Mouse (Mus musculus): ENCODE measurements around the gene Wsb2. TPM values are rescaled to one million over a fixed set of nuclear protein-coding genes. Genes with fewer than 3 reads are reported as not detected.
"Not testable (repeated sequence)": the region's sequence is repeated elsewhere in the genome, so short reads cannot be mapped to it uniquely, and the experiment has no call there.

Gene Wsb2
- polyA plus RNA-seq, 1 experiment from 2014 or later: 32.3 TPM

DNA sequence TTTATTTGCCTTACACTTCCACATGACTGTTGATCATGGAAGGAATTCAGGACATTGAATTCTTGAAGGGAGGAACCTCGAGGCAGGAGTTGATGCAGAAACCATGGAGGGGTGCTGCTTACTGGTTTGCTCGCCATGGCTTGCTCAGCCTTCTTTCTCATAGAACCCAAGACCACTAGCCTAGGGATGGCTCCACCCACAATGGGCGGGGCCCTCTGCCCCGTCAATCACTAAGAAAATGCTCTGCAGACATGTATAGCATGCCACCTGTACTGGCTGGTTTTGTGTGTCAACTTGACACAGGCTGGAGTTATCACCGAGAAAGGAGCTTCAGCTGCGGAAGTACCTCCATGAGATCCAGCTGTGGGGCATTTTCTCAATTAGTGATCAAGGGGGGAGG lies 17.0 kb upstream of the Wsb2 start:
- Histone ChIP-seq H3K4me2 (ENCODE audit: low read depth, low read length) (no peak overlapping the region), H3K27ac (ENCODE audit: low read depth) (no peak overlapping the region), H3K4me1 (ENCODE audit: insufficient read depth) (no peaks in the 10 kb centered on the region), H3K36me3 (replicated peaks; ENCODE audit: insufficient read depth, low read length) (no peaks in the 10 kb centered on the region), H3K9me3 (ENCODE audit: low read length) (no peaks in the 10 kb centered on the region), H3K27me3 (ENCODE audit: insufficient read depth, low read length) (no peaks in the 10 kb centered on the region), H3K9ac (replicated peaks) (no peak overlapping the region), H3K4me3 (ENCODE audit: low read depth, low read length) (no peak overlapping the region)
- no peak for ATAC-seq
- DNase-seq: no peak
- TF ChIP-seq CTCF (IDR thresholded peaks at IDR 0.05; ENCODE audit: low read depth) (no peak), EP300 (IDR thresholded peaks at IDR 0.05; ENCODE audit: low read depth) (no peak)
- 77% methylated on average over 6 of the region's 6 CpGs for WGBS (ENCODE audit: insufficient replicate concordance)

DNA sequence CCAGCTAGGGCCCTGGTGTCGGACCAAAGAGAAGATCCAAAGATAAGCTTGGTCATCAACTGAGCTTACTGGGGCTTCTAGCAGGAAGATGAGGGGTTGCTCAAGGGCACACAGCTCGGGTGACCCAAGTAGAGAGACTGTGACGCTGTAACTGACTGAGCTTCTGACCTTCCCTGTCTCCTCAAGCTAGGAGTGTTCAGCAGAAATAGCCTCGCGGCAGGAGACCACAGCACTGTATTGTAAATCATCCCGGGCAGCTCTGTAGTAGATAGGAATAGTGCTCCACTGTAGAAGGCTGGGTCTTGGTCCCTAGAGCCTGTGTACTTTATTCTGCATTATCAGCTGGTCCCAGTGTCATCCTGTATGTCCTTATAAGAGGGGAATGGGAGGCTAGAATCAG lies 15.2 kb upstream of the Wsb2 start:
- 58% methylated on average over 6 of the region's 6 CpGs for WGBS (ENCODE audit: insufficient replicate concordance)
- no peak for TF ChIP-seq CTCF (IDR thresholded peaks at IDR 0.05; ENCODE audit: low read depth)
- TF ChIP-seq EP300 (IDR thresholded peaks at IDR 0.05; ENCODE audit: low read depth): no peak
- Histone ChIP-seq H3K4me3 (ENCODE audit: low read depth, low read length) (no peak overlapping the region), H3K36me3 (replicated peaks; ENCODE audit: insufficient read depth, low read length) (no peaks in the 10 kb centered on the region), H3K4me2 (ENCODE audit: low read depth, low read length) (no peak overlapping the region), H3K4me1 (ENCODE audit: insufficient read depth) (no peaks in the 10 kb centered on the region), H3K27me3 (ENCODE audit: insufficient read depth, low read length) (no peaks in the 10 kb centered on the region), H3K9ac (replicated peaks) (no peak overlapping the region), H3K27ac (ENCODE audit: low read depth) (no peak overlapping the region), H3K9me3 (ENCODE audit: low read length) (no peaks in the 10 kb centered on the region)
- ATAC-seq: no peak
- DNase-seq: no peak

DNA sequence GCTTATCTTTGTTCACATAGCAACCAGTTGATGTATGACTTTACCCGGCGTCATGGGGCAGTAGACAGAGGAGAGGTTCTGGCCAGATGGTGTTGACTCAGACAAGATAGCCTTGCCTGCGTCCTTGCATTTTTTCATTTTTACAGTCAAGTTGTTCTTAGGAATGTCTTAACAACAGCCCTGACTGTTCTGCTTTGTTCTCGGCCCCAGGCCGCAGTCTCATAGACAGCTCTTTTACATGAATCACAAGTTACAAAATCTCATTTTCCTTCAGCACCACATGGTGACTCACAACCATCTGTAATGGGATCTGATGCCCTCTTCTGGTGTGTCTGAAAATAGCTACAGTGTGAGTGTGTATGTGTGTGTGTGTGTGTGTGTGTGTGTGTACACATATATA lies 12.6 kb upstream of the Wsb2 start:
- not testable (repeated sequence) for H3K9me3 ChIP-seq (ENCODE audit: low read length); H3K9ac ChIP-seq (replicated peaks); H3K4me2 ChIP-seq (ENCODE audit: low read depth, low read length); H3K36me3 ChIP-seq (replicated peaks; ENCODE audit: insufficient read depth, low read length); H3K4me1 ChIP-seq (ENCODE audit: insufficient read depth); H3K27ac ChIP-seq (ENCODE audit: low read depth); ATAC-seq; DNase-seq; H3K4me3 ChIP-seq (ENCODE audit: low read depth, low read length); H3K27me3 ChIP-seq (ENCODE audit: insufficient read depth, low read length)
- WGBS (ENCODE audit: insufficient replicate concordance): 81% methylated on average over 5 of the region's 5 CpGs

DNA sequence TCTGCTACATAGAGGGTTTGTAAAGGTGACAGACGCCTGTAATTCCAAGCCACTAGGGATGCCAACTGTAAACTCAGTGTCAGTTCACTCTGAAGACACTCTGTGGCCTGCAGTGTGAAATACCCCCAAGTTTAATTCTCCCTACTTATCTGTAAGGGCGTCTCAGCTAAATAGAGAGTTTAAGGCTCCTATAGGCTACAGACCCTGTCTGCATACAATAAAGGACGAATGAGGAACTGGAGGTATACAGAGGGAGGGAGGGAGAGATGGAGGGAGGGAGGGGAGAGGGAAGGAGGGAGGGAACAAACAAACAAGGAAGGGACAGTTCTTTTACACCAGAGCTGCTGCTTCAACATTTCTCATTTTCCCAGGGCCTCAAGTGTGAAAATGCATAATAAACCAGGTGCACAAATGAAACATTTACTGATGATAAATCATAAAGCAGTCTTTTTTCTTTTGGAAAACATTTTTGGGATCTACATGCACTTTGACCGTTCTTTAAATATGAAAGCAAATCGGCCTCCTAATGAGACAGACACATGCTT lies 11.6 kb upstream of the Wsb2 start:
- WGBS (ENCODE audit: insufficient replicate concordance): 60% methylated on average over 5 of the region's 5 CpGs
- no peak overlapping the region for H3K27ac ChIP-seq (ENCODE audit: low read depth)
- H3K4me3 ChIP-seq (ENCODE audit: low read depth, low read length): no peak overlapping the region
- DNase-seq: no peak
- no peaks in the 10 kb centered on the region for H3K36me3 ChIP-seq (replicated peaks; ENCODE audit: insufficient read depth, low read length)
- H3K9me3 ChIP-seq (ENCODE audit: low read length): no peaks in the 10 kb centered on the region
- no peak overlapping the region for H3K9ac ChIP-seq (replicated peaks)
- ATAC-seq: no peak
- H3K4me1 ChIP-seq (ENCODE audit: insufficient read depth): no peaks in the 10 kb centered on the region
- no peak overlapping the region for H3K4me2 ChIP-seq (ENCODE audit: low read depth, low read length)
- no peaks in the 10 kb centered on the region for H3K27me3 ChIP-seq (ENCODE audit: insufficient read depth, low read length)
- TF ChIP-seq EP300 (IDR thresholded peaks at IDR 0.05; ENCODE audit: low read depth): no peak
- TF ChIP-seq CTCF (IDR thresholded peaks at IDR 0.05; ENCODE audit: low read depth): no peak

DNA sequence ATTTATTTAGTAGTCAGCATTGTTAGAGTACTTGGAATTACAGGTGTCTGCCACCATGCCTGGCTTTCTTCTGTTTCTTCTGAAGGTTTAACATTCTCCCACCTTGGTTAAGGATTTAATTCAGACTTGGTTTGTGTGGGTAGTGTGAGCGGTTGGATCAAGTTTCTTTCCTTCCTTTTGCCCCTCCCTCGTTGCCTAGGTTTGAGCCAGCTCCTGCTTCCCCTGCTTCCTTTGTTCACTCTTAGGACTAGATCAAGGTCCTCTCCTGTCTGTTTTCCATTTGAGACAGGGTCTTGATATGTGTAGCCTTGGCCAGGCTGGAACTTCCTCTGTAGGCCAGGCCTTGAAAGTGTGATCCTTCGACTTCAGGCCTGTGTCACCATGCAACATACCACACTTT lies 10.8 kb upstream of the Wsb2 start:
- TF ChIP-seq EP300 (IDR thresholded peaks at IDR 0.05; ENCODE audit: low read depth) (no peak), CTCF (IDR thresholded peaks at IDR 0.05; ENCODE audit: low read depth) (no peak)
- H3K9me3 ChIP-seq (ENCODE audit: low read length): no peaks in the 10 kb centered on the region
- no peaks in the 10 kb centered on the region for H3K27me3 ChIP-seq (ENCODE audit: insufficient read depth, low read length)
- H3K27ac ChIP-seq (ENCODE audit: low read depth): no peak overlapping the region
- no peaks in the 10 kb centered on the region for H3K36me3 ChIP-seq (replicated peaks; ENCODE audit: insufficient read depth, low read length)
- no peak overlapping the region for H3K4me2 ChIP-seq (ENCODE audit: low read depth, low read length)
- WGBS (ENCODE audit: insufficient replicate concordance): 65% methylated on average over 3 of the region's 3 CpGs
- ATAC-seq (no peak), DNase-seq (no peak)
- no peaks in the 10 kb centered on the region for H3K4me1 ChIP-seq (ENCODE audit: insufficient read depth)
- no peak overlapping the region for H3K4me3 ChIP-seq (ENCODE audit: low read depth, low read length)
- H3K9ac ChIP-seq (replicated peaks): no peak overlapping the region

DNA sequence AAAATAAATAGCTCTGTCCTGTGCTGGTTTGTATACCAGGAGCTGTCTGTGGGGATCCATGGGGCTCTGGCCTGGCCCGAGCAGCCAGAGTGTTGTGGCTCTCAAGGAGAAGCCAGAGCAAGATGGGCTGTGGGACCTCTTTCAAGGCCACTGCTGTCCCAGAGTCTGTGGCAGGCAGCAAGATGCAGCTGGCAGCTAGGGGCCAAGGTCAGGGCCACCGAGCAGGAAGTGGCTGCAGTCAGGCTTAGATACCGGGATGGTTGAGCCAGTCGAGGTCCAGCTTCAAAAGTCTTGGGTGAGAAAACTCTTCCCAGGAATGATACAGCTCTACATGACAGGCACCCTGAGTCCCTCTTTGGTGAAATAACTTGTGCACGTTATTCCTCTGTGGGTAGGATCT lies 10.1 kb upstream of the Wsb2 start:
- ATAC-seq: no peak
- Histone ChIP-seq H3K27me3 (ENCODE audit: insufficient read depth, low read length) (no peaks in the 10 kb centered on the region), H3K4me2 (ENCODE audit: low read depth, low read length) (no peak overlapping the region), H3K9me3 (ENCODE audit: low read length) (no peaks in the 10 kb centered on the region), H3K4me3 (ENCODE audit: low read depth, low read length) (no peak overlapping the region), H3K36me3 (replicated peaks; ENCODE audit: insufficient read depth, low read length) (no peaks in the 10 kb centered on the region), H3K27ac (ENCODE audit: low read depth) (no peak overlapping the region), H3K4me1 (ENCODE audit: insufficient read depth) (no peaks in the 10 kb centered on the region), H3K9ac (replicated peaks) (no peak overlapping the region)
- TF ChIP-seq EP300 (IDR thresholded peaks at IDR 0.05; ENCODE audit: low read depth) (no peak), CTCF (IDR thresholded peaks at IDR 0.05; ENCODE audit: low read depth) (no peak)
- DNase-seq: no peak
- 60% methylated on average over 5 of the region's 5 CpGs for WGBS (ENCODE audit: insufficient replicate concordance)

DNA sequence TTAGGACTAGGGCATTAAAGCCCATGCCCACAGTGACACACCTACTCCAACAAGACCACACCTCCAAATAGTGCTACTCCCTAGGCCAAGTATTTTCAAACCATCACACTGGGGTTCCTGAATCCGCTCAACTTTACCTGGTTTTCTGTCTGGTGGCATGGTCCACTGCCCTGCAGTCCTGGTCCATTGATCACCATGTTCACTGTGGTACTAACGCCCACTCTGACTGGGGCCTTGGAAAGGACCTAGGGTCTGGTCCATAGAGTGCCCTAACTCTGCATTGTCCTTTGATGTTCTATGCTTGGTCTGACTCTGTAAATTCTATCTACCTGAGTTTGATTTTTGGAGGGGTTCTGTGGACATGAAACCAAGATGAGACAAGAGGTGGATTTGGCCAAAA lies 9.3 kb upstream of the Wsb2 start:
- Histone ChIP-seq H3K9me3 (ENCODE audit: low read length) (no peaks in the 10 kb centered on the region), H3K27me3 (ENCODE audit: insufficient read depth, low read length) (no peaks in the 10 kb centered on the region), H3K4me1 (ENCODE audit: insufficient read depth) (no peaks in the 10 kb centered on the region), H3K27ac (ENCODE audit: low read depth) (no peak overlapping the region), H3K9ac (replicated peaks) (no peak overlapping the region), H3K4me2 (ENCODE audit: low read depth, low read length) (no peak overlapping the region), H3K4me3 (ENCODE audit: low read depth, low read length) (no peak overlapping the region), H3K36me3 (replicated peaks; ENCODE audit: insufficient read depth, low read length) (no peaks in the 10 kb centered on the region)
- no peak for DNase-seq
- 81% methylated on average over 2 of the region's 2 CpGs for WGBS (ENCODE audit: insufficient replicate concordance)
- no peak for TF ChIP-seq CTCF (IDR thresholded peaks at IDR 0.05; ENCODE audit: low read depth)
- no peak for TF ChIP-seq EP300 (IDR thresholded peaks at IDR 0.05; ENCODE audit: low read depth)
- no peak for ATAC-seq
